Mouse (Mus musculus) liver, adult 2 months (tissue): Measurements from ENCODE around the gene Rgp1. TPM values are rescaled to one million over a fixed set of nuclear protein-coding genes. Genes with fewer than 3 reads are reported as not detected.
A peak's percentile ranks its signal among the peaks of the same experiment; 100 is the strongest.

Experiments used
- DNase-seq: peaks from one replicate; pipeline ENCODE4 v3.0.0-alpha.2; 2011; ENCODE audit warnings: low read depth, low spot score; ENCODE audit errors: extremely low read depth
- H3K27ac ChIP-seq: fragments of 200-500 bp; replicated peaks from 2 replicates; pipeline ENCODE4 v1.5.1; 2012; ENCODE audit warnings: low read depth, mild to moderate bottlenecking, control low read depth, inconsistent platforms, low read length; ENCODE audit not compliant: insufficient read depth
- H3K27me3 ChIP-seq: fragments of 200-500 bp; 2 replicates; pipeline ENCODE4 v1.6.1; 2012; ENCODE audit warnings: mild to moderate bottlenecking, moderate library complexity, low read length, inconsistent platforms; ENCODE audit not compliant: control insufficient read depth, insufficient read depth
- H3K36me3 ChIP-seq: fragments of 200-500 bp; 2 replicates; pipeline ENCODE4 v1.6.1; 2012; ENCODE audit warnings: low read length, inconsistent platforms; ENCODE audit not compliant: control insufficient read depth, insufficient read depth
- H3K4me1 ChIP-seq: fragments of 200-500 bp; 2 replicates; pipeline ENCODE4 v1.6.1; 2011; ENCODE audit warnings: low read length; ENCODE audit not compliant: control insufficient read depth, insufficient read depth
- H3K4me3 ChIP-seq: fragments of 200-500 bp; 2 replicates; pipeline ENCODE4 v1.5.1; 2011; ENCODE audit warnings: low read depth, mild to moderate bottlenecking, control low read depth, low read length, moderate library complexity; ENCODE audit not compliant: insufficient read depth
- H3K79me2 ChIP-seq: fragments of 200-500 bp; 2 replicates; pipeline ENCODE4 v1.6.1; 2012; ENCODE audit warnings: inconsistent platforms, mild to moderate bottlenecking, low read length, moderate library complexity; ENCODE audit not compliant: control insufficient read depth, insufficient read depth
- H3K9ac ChIP-seq: fragments of 200-500 bp; 2 replicates; pipeline ENCODE4 v1.6.1; 2012; ENCODE audit warnings: low read depth, mild to moderate bottlenecking, control low read depth, inconsistent platforms, low read length
- CTCF ChIP-seq: fragments of 200-500 bp; IDR thresholded peaks from 2 replicates; pipeline ENCODE4 v1.5.1; 2011; ENCODE audit warnings: low read depth, low read length, control low read depth
- POLR2A ChIP-seq: fragments of 200-500 bp; IDR thresholded peaks from 2 replicates; pipeline ENCODE4 v1.6.1; 2011; ENCODE audit warnings: low read length, control low read depth; ENCODE audit not compliant: insufficient read depth; ENCODE audit errors: extremely low read depth
- WGBS: fragments of 180-500 bp; shearing (Covaris S2); methylation state at CpG from one replicate; pipeline ENCODE4 v1.1.7; 2018; 5-methylcytosine and 5-hydroxymethylcytosine counted together
- polyA plus RNA-seq: library from polyadenylated mRNA; depleted of rRNA; stranded (reverse); fragments of >200 nt; gene quantifications from 2 replicates; pipeline ENCODE4 v1.2.3, GENCODE M21; 2012
- total RNA-seq: library from RNA; depleted of rRNA; stranded (reverse); fragments of >200 nt; gene quantifications from 2 replicates; pipeline ENCODE4 v1.2.3, GENCODE M21; 2014

Gene Rgp1
- total and polyA plus RNA-seq, 2 experiments = 15.9 to 44.5 TPM

DNA sequence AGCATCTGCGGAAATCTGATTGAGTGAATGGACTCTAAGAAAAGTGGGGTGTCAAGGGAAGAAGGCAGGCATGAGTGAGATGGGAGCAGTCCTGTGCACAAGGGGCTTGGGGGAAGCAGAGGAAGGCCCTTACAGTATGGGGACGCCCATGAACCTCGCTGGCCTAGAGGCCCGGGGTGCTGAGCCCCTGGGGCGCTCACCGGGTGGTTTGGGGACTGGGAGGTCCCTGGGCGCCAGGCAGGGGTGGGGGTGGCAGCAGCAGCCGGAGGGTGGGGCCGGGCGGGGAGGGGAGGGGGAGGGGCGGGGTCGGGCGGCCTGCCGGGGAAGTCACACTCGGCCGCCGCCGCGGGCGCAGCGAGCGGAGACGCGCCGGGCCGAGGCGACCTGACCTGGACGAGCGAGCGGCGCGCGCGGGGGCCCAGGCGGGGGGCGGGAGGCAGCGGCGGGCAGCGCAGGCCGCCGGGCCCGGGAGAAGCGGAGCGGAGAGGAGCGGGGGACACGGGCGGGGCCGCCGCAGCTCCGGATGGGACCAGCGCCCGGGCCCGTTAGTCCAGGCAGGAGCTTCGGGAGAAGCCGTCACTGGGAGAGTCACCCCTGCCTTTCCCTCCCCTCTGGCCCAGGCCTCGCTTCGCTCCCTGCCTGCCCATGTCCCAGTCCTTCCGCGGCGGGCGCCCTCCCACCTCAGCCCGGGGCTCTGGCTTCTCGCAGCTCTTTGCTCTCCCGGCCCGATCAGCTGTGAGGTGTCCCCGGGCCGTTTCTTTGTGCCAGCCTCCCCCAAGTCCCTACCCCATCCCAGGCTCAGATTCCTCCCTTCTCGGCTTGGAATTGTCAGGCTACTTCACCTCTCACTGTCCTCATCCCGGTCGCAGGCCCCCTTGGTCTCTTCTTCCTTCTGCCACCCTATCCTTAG is 52.8 kb downstream of the Rgp1 start, which contains the start of gene Npr2:
Gene Npr2 (plus strand): TSS at position 890 of the 910 bp plus-strand sequence.
- peak within 1 kb of the TSS; percentile 89 for H3K9ac ChIP-seq
- 3% methylated on average over 56 of the region's 70 CpGs for WGBS
- no peaks in the 10 kb centered on the region for H3K27me3 ChIP-seq

DNA sequence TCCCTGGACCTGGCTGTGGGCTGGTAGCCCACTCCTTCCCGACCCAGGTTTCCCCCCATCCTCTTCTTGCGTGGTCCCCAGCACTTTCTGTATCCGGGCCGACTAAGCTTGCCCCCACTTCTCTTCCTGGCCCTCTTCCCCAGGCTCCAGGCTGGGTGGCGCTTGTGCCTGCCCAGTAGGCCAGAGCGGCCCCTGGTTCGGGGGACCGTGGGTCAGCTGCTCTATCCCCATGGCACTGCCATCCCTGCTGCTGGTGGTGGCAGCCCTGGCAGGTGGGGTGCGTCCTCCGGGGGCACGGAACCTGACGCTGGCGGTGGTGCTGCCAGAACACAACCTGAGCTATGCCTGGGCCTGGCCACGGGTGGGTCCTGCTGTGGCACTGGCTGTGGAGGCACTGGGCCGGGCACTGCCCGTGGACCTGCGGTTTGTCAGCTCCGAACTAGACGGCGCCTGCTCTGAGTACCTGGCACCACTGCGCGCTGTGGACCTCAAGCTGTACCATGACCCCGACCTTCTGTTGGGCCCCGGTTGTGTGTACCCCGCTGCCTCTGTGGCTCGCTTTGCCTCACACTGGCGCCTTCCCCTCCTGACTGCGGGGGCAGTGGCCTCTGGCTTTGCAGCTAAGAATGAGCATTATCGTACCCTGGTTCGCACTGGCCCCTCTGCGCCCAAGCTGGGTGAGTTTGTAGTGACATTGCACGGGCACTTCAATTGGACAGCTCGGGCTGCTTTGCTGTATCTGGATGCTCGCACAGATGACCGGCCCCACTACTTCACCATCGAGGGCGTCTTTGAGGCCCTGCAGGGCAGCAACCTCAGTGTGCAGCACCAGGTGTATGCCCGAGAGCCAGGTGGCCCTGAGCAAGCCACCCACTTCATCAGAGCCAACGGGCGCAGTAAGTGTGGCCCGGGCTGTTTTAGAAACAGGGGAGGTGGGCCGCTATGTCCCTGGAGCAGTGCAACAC is 53.7 kb downstream of the Rgp1 start:
- 56% methylated on average over 42 of the region's 42 CpGs for WGBS
- peak overlapping the region; percentile 89 for H3K9ac ChIP-seq
- H3K4me3 ChIP-seq = peak overlapping the region; percentile 77
- H3K27ac ChIP-seq = peak overlapping the region; percentile 29
- no peak for TF ChIP-seq CTCF
- TF ChIP-seq POLR2A = no peak
- no peaks in the 10 kb centered on the region for H3K36me3 ChIP-seq
- 0 out of 2 replicates have a peak, but pooled peaks cover 3% of the 10 kb centered on the region for H3K4me1 ChIP-seq
- peak; percentile 60 for DNase-seq
- H3K79me2 ChIP-seq = no peaks in the 10 kb centered on the region
- H3K27me3 ChIP-seq = no peaks in the 10 kb centered on the region

More for the DNA sequence above, 52.8 kb downstream of the Rgp1 start, which contains the start of gene Npr2:
- Histone ChIP-seq H3K27ac (peak within 1 kb of the TSS; percentile 29), H3K4me3 (peak within 1 kb of the TSS; percentile 77), H3K4me1 (peaks cover 4% of the 10 kb centered on the region; the same call in 1 of the 2 replicates), H3K36me3 (no peaks in the 10 kb centered on the region), H3K79me2 (no peaks in the 10 kb centered on the region)
- no peak for TF ChIP-seq CTCF
- 0 out of 2 replicates have a peak, but pooled peaks have one; percentile 31 for TF ChIP-seq POLR2A
- no peak for DNase-seq

DNA sequence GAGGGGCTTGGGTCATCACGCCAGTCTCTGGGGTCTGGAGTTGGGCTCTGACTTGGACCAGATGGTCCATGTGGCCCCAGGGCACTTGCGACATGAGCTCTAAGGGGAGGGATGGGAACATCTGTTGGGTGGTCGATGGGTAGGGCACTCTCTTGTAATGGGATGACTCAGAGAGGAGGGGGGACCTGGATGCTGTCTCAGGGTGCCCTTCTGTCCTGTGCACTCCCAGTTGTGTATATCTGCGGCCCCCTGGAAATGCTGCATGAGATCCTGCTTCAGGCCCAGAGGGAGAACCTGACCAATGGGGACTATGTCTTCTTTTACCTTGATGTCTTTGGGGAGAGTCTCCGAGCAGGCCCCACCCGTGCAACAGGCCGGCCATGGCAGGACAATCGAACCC is 54.8 kb downstream of the Rgp1 start:
- 91% methylated on average over 8 of the region's 8 CpGs for WGBS
- TF ChIP-seq POLR2A (no peak), CTCF (no peak)
- Histone ChIP-seq H3K4me3 (no peak overlapping the region), H3K36me3 (no peaks in the 10 kb centered on the region), H3K9ac (no peak overlapping the region), H3K27ac (no peak overlapping the region), H3K27me3 (no peaks in the 10 kb centered on the region), H3K79me2 (no peaks in the 10 kb centered on the region), H3K4me1 (0 out of 2 replicates have a peak, but pooled peaks cover 3% of the 10 kb centered on the region)
- no peak for DNase-seq

DNA sequence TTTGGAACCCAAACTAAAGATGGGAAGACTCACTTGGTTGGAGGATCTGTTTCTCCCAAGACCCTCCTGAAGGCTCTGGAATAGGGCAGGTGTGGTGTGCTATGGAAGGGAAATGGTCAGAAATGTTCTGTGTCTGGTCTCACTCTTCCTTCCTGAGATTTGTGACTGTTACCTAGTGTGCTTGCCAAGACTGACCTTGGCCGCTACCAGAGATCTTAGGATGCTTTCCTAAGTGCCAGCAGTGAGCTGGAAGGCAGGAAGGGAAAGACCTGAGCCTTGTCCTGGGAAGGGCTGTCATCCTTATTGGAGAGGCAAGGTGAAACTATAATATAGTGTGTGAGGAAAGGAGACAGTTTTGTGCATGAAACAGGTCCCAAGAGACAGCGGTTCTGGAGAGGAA is 55.2 kb downstream of the Rgp1 start:
- Histone ChIP-seq H3K36me3 (no peaks in the 10 kb centered on the region), H3K79me2 (no peaks in the 10 kb centered on the region), H3K27me3 (no peaks in the 10 kb centered on the region), H3K27ac (no peak overlapping the region), H3K9ac (no peak overlapping the region), H3K4me3 (no peak overlapping the region), H3K4me1 (0 out of 2 replicates have a peak, but pooled peaks cover 3% of the 10 kb centered on the region)
- DNase-seq = no peak
- no peak for TF ChIP-seq CTCF
- no peak for TF ChIP-seq POLR2A
- 92% methylated on average over 2 of the region's 2 CpGs for WGBS

DNA sequence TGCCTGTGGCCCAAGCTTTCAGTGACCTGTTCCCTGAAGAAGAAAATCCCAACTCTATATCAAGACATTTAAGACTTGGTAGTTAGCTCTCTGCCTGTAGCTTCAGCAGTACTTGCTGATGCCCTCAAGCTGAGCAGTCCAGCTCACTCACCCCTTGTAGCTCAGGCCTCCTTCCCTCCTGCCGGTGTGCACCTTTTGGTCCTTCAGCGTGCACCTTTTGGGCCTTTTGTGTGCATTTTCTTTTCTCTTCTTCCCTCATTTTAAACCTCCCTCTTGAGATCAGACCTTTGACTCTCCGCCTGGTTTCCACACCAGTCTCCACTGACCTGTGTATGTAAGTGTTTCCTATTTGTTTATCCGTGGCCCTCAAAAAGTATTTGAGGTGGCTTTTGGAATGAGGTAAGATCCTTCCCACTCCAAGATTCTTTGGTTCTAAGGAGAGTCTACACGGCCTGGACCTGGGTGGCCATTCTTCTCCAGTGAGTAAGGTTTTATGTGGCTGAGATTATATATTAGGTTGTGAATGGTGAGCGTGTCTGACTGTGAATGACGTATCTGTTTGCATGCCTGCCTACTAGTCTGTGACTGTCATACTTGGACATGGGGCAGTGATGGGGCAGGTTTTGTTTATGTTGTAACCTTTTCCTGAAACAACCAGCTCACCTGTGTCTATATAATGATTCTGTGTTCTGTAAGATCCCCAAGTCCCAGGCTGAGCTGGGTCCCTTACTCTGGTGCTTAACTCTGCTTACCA is 56.3 kb downstream of the Rgp1 start:
- WGBS = 89% methylated on average over 7 of the region's 7 CpGs
- H3K27ac ChIP-seq = no peak overlapping the region
- no peak for TF ChIP-seq POLR2A
- no peak for TF ChIP-seq CTCF
- no peaks in the 10 kb centered on the region for H3K27me3 ChIP-seq
- H3K4me1 ChIP-seq = 0 out of 2 replicates have a peak, but pooled peaks cover 3% of the 10 kb centered on the region
- no peaks in the 10 kb centered on the region for H3K36me3 ChIP-seq
- H3K79me2 ChIP-seq = no peaks in the 10 kb centered on the region
- no peak for DNase-seq
- no peak overlapping the region for H3K4me3 ChIP-seq
- no peak overlapping the region for H3K9ac ChIP-seq
